Mouse (Mus musculus) kidney, postnatal 10 days (tissue): ENCODE measurements around the gene Hsf2.
"Not testable (repeated sequence)": the region's sequence is repeated elsewhere in the genome, so short reads cannot be mapped to it uniquely, and the experiment has no call there.

Experiments used
- DNase-seq: peaks from one replicate; pipeline ENCODE4 v3.0.0; 2021; ENCODE audit warnings: mixed read lengths

Hsf2 gene

DNA sequence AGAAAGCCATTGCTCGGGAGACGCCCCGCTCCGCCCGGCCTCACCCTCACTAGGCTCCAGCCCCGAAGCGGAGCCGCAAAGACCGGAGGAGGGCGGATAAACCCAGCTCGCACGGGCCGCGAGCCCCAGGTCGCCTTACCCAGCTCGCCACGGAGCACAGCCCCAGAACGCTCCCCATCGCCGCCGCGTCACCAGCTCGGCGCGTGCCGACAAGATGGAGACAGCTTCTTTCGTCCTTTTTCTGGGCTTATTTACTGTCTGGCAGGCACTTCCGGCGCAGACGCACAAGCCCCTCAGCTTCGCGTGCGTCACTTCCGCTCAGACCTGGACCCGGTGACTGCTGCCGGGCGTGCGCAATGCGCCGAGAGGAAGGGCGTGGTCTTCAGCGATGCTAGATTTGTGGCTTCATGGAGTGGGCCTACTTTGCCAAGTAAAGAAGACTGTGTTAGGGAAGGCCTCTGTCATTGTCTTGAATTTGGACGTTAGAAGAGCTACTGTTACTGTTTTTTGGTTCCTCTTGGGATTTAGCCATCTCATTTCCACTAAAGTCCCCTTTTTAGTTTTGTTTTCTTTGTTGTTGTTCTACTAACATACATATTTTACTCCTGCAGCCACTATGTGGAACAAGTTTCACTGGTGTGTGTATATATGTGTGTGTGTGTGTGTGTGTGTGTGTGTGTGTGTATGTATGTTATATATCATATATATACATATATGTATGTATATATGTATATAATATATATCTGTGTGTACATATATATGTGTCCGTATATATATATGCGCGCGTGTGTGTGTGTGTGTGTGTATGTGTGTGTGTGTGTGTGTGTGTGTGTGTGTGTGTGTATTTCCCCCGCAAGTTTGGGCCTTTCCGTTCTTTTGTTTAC is 46.3 kb downstream of the Hsf2 start, which contains the start of gene Serinc1:
Gene Serinc1 (minus strand): TSS at position 313 of the 884 bp plus-strand sequence.
- peak; percentile 97 for DNase-seq

DNA sequence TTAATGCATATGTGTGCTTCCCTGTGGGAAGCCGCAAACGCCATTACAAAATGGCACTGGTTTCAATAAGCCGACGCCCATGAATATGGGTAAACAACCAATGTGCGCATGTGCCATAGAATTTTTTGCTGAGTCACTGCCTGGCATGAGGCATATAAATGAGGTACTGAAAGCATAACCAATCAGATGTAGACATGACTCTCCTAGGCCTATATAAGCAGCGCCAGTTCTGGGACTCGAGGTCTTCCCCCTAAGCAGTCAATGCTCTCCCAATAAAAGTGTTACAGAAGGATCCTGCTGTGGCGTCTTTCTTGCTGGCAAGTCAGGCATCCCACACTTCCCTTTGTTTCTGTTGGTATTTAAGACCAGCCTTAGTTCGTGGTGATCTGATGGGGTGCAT is 57.7 kb downstream of the Hsf2 start:
- not testable (repeated sequence) for DNase-seq

DNA sequence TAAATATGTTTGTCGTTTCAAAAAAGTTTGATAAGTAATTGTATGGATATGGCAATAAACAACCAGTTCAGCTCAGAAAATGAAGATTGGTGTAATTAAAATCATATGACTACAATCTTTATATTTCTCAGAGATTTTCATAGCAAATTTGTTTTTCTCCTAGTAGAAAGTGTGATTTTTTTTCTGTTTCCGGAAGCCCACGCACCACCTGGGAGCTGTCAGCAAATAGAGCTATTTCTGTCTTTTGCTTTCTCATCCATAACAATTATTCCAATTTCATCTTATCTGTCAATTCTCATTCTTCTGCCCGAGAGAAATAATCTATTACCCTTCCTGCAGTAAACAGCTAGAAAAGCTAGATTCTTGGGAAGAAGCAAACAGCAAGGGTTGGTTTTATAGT is 63.4 kb downstream of the Hsf2 start:
- no peak for DNase-seq

DNA sequence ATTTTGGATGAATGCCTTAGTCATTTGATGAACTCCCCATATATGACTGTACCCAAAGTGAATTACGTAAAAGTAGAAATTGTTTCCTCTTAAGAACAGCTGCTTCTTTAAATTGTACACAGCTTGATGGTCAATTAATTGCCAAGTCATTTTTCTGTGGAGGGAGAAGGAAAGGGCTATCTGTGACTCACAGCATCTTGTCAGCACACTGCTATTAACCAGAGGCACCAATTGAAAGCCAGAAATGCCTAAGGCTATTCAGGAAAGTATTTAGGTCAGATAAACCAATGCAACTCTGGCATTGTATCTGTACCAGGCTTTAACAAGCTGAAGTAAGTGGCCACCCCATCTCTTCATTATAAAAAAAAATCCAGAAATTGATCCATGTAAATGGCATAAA is 67.5 kb downstream of the Hsf2 start:
- DNase-seq, result no peak

GRCm38 (mm10) chr10:57557597-57557996 is 71.4 kb downstream of the Hsf2 start:
- no peak for DNase-seq
